Mouse (Mus musculus): ENCODE measurements at regions not wholly inside any gene's neighbourhood (a gene's known extent, or its start where the extent isn't known, plus 50 kb on each side); places are given as distances from the start of the nearest gene placed in this dataset.
"Not testable (repeated sequence)": the region's sequence is repeated elsewhere in the genome, so short reads cannot be mapped to it uniquely, and the experiment has no call there.

DNA sequence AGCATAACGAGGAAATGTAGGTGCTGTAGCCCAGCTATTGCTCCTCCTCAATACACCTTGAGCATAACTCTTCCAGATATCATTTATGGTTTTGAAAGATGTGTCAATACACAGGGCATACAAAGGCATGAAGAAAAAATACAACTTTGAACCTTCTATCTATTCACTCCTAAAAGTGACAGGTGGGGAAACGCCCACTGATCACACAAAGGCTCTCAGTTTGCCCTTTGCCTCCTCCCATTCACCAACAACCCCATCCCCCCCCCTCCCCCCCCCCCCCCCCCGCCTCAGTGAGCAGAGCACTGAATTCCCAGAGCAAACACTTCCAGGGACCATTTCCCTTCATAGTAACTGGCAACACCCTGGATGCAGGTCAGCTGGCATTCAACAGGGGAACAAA, 216.8 kb downstream of the Rab10 start:
- TF ChIP-seq CTCF (IDR thresholded peaks at IDR 0.05; ENCODE audit: low read depth, low read length); POLR2A (IDR thresholded peaks at IDR 0.05; ENCODE audit: extremely low read depth, insufficient read depth, low read length): not testable (repeated sequence)

All from liver, adult 2 months (tissue).